Mouse (Mus musculus) intestine, embryonic 16.5 days (tissue): ENCODE measurements around the gene Rasgrp2. TPM values are rescaled to one million over a fixed set of nuclear protein-coding genes. Genes with fewer than 3 reads are reported as not detected.

Experiments used
- ATAC-seq: fragments of 200-750 bp; cut with Nextera tagmentation; 2 replicates; pipeline ENCODE4 v1.8.0; 2017; ENCODE audit warnings: moderate TSS enrichment, moderate library complexity
- H3K27ac ChIP-seq: fragments of 300-500 bp; sonication (generic); 2 replicates; pipeline ENCODE4 v1.5.1; 2014; ENCODE audit warnings: mild to moderate bottlenecking, low read length
- H3K27me3 ChIP-seq: fragments of 300-500 bp; sonication (generic); replicated peaks from 2 replicates; pipeline ENCODE4 v1.6.1; 2014; ENCODE audit warnings: low read length, control low read depth, mixed read lengths; ENCODE audit not compliant: control insufficient read depth, insufficient read depth
- H3K36me3 ChIP-seq: fragments of 300-500 bp; sonication (generic); 2 replicates; pipeline ENCODE4 v1.6.1; 2014; ENCODE audit warnings: low read length, control low read depth; ENCODE audit not compliant: control insufficient read depth, insufficient read depth
- H3K4me1 ChIP-seq: fragments of 300-500 bp; sonication (generic); 2 replicates; pipeline ENCODE4 v1.6.1; 2014; ENCODE audit warnings: low read length, control low read depth, mixed read lengths; ENCODE audit not compliant: control insufficient read depth, insufficient read depth
- H3K4me2 ChIP-seq: fragments of 300-500 bp; sonication (generic); 2 replicates; pipeline ENCODE4 v1.6.1; 2014; ENCODE audit warnings: low read depth, low read length, control low read depth
- H3K4me3 ChIP-seq: fragments of 300-500 bp; sonication (generic); 2 replicates; pipeline ENCODE4 v1.5.1; 2014; ENCODE audit warnings: mild to moderate bottlenecking, low read length
- H3K9ac ChIP-seq: fragments of 300-500 bp; sonication (generic); 2 replicates; pipeline ENCODE4 v1.6.1; 2014; ENCODE audit warnings: low read depth, low read length
- H3K9me3 ChIP-seq: fragments of 300-500 bp; sonication (generic); 2 replicates; pipeline ENCODE4 v1.6.1; 2016; ENCODE audit warnings: low read length, control low read depth; ENCODE audit not compliant: control insufficient read depth
- WGBS: fragments of 180-500 bp; shearing (Covaris S2); extraction: QIAGEN DNeasy Blood & Tissue Kit; methylation state at CpG from one replicate; pipeline ENCODE4 v1.1.7; 2014; 5-methylcytosine and 5-hydroxymethylcytosine counted together
- polyA plus RNA-seq: library from polyadenylated mRNA; unstranded; fragments of >200 nt; fragmentation: Nextera tagmentation; extraction: Ambion mirVana; gene quantifications from 2 replicates; pipeline ENCODE4 v1.2.1, GENCODE M21; 2015

The Rasgrp2 gene
- polyA plus RNA-seq, 1 experiment from 2014 or later: 47.0 TPM

GRCm38 (mm10) chr19:6370175-6370574 is 29.0 kb upstream of the Rasgrp2 start:
- WGBS: 89% methylated on average over 2 of the region's 2 CpGs
- Histone ChIP-seq H3K9ac (no peak overlapping the region), H3K4me3 (no peak overlapping the region), H3K4me2 (no peak overlapping the region), H3K27me3 (no peaks in the 10 kb centered on the region), H3K9me3 (no peaks in the 10 kb centered on the region), H3K27ac (no peak overlapping the region), H3K36me3 (peaks cover 52% of the 10 kb centered on the region), H3K4me1 (peaks cover 10% of the 10 kb centered on the region)
- no peak for ATAC-seq

GRCm38 (mm10) chr19:6372433-6372832 is 26.7 kb upstream of the Rasgrp2 start:
- no peaks in the 10 kb centered on the region for H3K4me1 ChIP-seq
- ATAC-seq: no peak
- peaks cover 50% of the 10 kb centered on the region for H3K36me3 ChIP-seq
- no peaks in the 10 kb centered on the region for H3K9me3 ChIP-seq
- H3K27me3 ChIP-seq: no peaks in the 10 kb centered on the region
- 92% methylated on average over 3 of the region's 3 CpGs for WGBS
- no peak overlapping the region for H3K27ac ChIP-seq
- H3K4me2 ChIP-seq: no peak overlapping the region
- H3K9ac ChIP-seq: no peak overlapping the region
- no peak overlapping the region for H3K4me3 ChIP-seq

GRCm38 (mm10) chr19:6373539-6374400 is 25.4 kb upstream of the Rasgrp2 start:
- H3K4me3 ChIP-seq: no peak overlapping the region
- H3K9me3 ChIP-seq: no peaks in the 10 kb centered on the region
- H3K4me2 ChIP-seq: no peak overlapping the region
- 0 out of 2 replicates have a peak, but pooled peaks have one; percentile 21 for ATAC-seq
- H3K27me3 ChIP-seq: no peaks in the 10 kb centered on the region
- no peak overlapping the region for H3K27ac ChIP-seq
- H3K9ac ChIP-seq: no peak overlapping the region
- peaks cover 58% of the 10 kb centered on the region for H3K36me3 ChIP-seq
- H3K4me1 ChIP-seq: no peaks in the 10 kb centered on the region
- 68% methylated on average over 12 of the region's 12 CpGs for WGBS

GRCm38 (mm10) chr19:6374571-6374970 is 24.6 kb upstream of the Rasgrp2 start:
- no peak overlapping the region for H3K27ac ChIP-seq
- no peak overlapping the region for H3K4me3 ChIP-seq
- WGBS: 95% methylated on average over 10 of the region's 10 CpGs
- H3K36me3 ChIP-seq: peaks cover 58% of the 10 kb centered on the region
- H3K4me1 ChIP-seq: no peaks in the 10 kb centered on the region
- H3K9ac ChIP-seq: no peak overlapping the region
- H3K4me2 ChIP-seq: no peak overlapping the region
- no peaks in the 10 kb centered on the region for H3K9me3 ChIP-seq
- H3K27me3 ChIP-seq: no peaks in the 10 kb centered on the region
- no peak for ATAC-seq

- H3K4me1 ChIP-seq: no peaks in the 10 kb centered on the region
- H3K9ac ChIP-seq: no peak overlapping the region
- no peak overlapping the region for H3K4me2 ChIP-seq
- no peaks in the 10 kb centered on the region for H3K27me3 ChIP-seq
- no peak overlapping the region for H3K4me3 ChIP-seq
- WGBS: 90% methylated on average over 41 of the region's 42 CpGs
- H3K27ac ChIP-seq: no peak overlapping the region
- ATAC-seq: no peak
- peaks cover 55% of the 10 kb centered on the region for H3K36me3 ChIP-seq
- no peaks in the 10 kb centered on the region for H3K9me3 ChIP-seq
Observed at GRCm38 (mm10) chr19:6375423-6376254, 23.5 kb upstream of the Rasgrp2 start.

GRCm38 (mm10) chr19:6376255-6376564 is 22.9 kb upstream of the Rasgrp2 start:
- ATAC-seq: no peak
- Histone ChIP-seq H3K4me1 (no peaks in the 10 kb centered on the region), H3K36me3 (peaks cover 51% of the 10 kb centered on the region), H3K4me3 (no peak overlapping the region), H3K27me3 (no peaks in the 10 kb centered on the region), H3K4me2 (no peak overlapping the region), H3K27ac (no peak overlapping the region), H3K9me3 (no peaks in the 10 kb centered on the region), H3K9ac (no peak overlapping the region)
- 80% methylated on average over 14 of the region's 14 CpGs for WGBS

GRCm38 (mm10) chr19:6376643-6377042 is 22.5 kb upstream of the Rasgrp2 start:
- no peaks in the 10 kb centered on the region for H3K4me1 ChIP-seq
- no peak overlapping the region for H3K9ac ChIP-seq
- no peak overlapping the region for H3K27ac ChIP-seq
- no peaks in the 10 kb centered on the region for H3K27me3 ChIP-seq
- no peak overlapping the region for H3K4me2 ChIP-seq
- no peak for ATAC-seq
- H3K36me3 ChIP-seq: peaks cover 47% of the 10 kb centered on the region
- no peaks in the 10 kb centered on the region for H3K9me3 ChIP-seq
- WGBS: 80% methylated on average over 2 of the region's 2 CpGs
- H3K4me3 ChIP-seq: no peak overlapping the region

GRCm38 (mm10) chr19:6377327-6378040 is 21.7 kb upstream of the Rasgrp2 start:
- ATAC-seq: no peak
- Histone ChIP-seq H3K4me1 (no peaks in the 10 kb centered on the region), H3K9me3 (no peaks in the 10 kb centered on the region), H3K4me2 (no peak overlapping the region), H3K27ac (no peak overlapping the region), H3K9ac (no peak overlapping the region), H3K4me3 (no peak overlapping the region), H3K36me3 (peaks cover 38% of the 10 kb centered on the region), H3K27me3 (no peaks in the 10 kb centered on the region)
- 73% methylated on average over 11 of the region's 11 CpGs for WGBS
